Mouse (Mus musculus) kidney, postnatal 14 days (tissue): ENCODE data around the gene Slc25a24.

Experiments used
- DNase-seq: peaks from one replicate; pipeline ENCODE4 v3.0.0; 2022; ENCODE audit warnings: mixed read lengths

Slc25a24 gene

DNA sequence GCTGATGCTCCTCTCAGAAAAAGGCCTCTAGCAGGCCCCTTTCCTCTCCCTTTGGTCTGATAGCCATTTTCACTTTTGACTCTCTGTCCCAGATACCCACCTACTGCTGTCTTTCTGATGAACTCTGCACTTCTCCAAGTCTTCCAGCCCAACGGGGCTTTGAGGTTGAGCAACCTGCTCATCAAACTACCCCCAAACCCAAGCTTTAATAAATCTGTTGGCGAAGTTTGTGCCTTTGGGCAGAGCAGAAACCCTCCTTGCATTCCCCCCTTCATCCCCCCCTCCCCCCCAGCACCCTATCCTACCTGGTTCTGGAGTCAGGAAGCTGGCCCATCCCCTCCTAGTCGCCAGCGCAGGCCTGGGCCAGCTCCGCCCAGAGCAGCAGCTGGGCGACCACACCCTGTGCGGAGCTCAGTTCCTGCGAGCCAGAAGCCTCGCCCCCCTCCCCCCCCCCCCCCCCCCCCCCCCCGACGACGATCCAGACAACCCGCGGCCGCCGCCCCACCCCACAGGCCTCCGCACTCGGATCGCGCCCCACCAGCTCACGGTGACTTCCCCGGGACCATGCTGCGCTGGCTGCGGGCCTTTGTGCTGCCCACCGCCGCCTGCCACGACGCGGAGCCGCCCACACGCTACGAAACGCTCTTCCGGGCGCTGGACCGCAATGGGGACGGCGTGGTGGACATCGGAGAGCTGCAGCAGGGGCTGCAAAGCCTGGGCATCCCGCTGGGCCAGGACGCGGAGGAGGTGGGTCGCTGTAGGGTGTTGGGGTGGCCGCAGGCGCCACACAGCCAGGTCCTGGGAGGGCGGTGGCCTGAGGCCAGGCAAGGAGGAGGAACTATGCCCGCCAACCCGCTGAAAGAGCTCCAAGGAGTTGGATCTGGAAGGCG lies at the start of gene Slc25a24:
Gene Slc25a24 (plus strand): TSS at position 509 of the 890 bp plus-strand sequence.
- peak; percentile 58 for DNase-seq

DNA sequence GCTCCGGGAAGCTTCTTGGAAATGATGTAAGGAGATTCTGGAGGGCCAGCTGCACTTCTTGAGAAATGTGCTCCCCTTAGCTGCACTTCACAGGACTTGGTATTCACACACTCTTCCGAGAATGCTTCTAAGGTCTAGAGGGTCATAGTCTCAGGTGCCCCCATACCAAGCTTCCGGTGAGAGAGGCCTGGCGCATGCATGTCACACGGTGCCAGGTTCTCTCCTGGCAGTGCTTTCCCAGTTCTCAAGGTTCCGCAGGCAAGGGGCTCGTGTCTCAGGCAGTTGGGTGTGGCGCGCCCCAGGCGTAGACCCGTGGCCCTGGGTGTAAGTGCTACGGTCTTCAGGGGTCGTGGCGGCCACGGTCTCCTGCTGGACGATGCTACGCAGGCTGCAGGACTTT lies 42.8 kb upstream of the Slc25a24 start, which contains the start of gene Slc25a54:
Gene Slc25a54 (plus strand): TSS at position 301 of the 400 bp plus-strand sequence.
- no peak for DNase-seq

DNA sequence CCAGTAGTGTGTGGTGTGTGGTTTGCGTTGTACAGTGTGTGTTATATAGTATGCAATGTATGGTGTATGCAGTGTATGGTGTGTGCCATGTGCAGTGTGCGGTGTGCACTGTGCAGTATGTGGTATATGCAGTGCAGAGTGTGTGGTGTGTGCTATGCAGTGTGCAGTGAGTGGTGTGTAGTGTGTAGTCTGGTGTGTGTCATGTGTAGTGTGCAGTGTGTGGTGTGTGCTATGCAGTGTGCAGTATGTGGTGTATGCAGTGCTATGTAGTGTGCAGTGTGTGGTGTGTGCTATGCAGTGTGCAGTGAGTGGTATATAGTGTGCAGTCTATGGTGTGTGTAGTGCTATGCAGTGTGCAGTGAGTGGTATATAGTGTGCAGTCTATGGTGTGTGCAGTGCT lies 38.5 kb upstream of the Slc25a24 start:
- no peak for DNase-seq

DNA sequence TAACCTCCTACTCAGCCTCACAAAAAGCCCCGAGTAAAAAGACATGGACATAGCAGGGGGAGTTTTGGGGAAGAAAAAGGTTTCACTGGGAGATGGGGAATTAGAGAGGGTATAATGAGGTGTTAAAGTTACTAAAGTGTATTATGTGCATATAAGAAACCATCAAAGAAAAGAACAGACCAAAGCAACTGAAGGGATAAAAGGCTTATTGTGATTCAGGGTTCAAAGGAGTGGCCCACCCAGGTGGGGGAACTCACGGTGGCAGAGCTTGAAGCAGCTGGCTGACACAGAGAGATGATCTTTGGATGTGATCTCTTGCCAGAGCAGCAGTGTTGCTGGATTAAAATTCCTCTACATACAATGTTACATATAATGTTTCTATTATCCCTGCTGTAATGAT lies 34.5 kb upstream of the Slc25a24 start:
- DNase-seq = no peak

DNA sequence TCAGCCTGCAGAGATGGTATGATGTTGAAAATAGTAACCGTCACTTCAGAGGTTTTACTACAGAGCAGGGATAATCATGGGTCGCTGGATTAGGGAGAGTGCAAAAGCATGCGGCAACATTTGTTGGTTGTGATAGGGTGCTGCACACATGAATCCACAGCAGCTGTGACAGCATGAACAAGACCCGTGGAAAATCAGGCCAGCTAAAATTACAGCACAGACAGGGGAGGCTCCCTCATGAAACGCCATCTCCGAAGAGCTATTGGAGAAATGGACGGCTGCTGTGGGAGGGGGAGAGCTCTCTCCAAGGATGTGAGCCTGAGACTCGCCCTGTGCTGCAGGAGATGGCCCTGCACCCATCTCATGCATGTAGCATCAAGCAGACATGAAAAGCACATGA lies 18.2 kb upstream of the Slc25a24 start:
- DNase-seq = no peak

DNA sequence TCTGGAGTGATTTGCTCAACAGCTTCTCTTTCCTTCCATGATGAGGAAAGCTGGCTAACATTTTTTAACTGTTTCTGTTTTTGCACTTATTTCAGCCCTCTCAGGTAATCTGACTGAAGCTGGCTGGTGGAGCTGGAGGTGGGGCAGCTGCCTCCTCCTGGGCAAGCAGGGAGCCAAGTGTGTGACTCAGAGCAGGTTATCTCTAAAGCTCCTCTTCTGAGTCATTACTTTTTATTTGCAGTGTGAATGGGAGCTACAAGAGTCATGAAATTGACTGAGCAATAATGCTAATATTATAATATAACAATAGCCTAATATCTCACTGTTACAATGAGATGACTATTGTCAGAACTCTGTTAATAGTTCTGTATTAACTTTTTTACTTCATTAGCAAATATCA lies 5.8 kb upstream of the Slc25a24 start:
- no peak for DNase-seq

DNA sequence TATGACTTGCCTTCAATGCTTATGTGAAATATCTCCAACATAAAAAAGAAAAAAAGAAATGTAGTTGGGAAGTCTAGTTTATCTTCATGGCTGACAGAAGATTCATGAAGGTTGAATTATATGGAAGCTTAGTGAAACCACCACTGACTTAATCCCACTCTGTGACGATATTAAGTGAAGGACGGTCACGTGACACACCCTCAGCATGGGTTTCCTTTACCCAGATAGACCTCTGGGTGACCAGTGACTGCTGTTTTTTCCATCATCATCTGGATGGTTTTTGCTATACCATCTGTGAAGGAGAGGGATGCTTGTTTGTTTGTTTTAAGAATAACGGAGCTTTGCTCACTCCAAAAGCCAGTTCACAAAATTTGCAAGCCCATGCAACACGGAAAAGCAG lies 3.4 kb upstream of the Slc25a24 start:
- DNase-seq = no peak

DNA sequence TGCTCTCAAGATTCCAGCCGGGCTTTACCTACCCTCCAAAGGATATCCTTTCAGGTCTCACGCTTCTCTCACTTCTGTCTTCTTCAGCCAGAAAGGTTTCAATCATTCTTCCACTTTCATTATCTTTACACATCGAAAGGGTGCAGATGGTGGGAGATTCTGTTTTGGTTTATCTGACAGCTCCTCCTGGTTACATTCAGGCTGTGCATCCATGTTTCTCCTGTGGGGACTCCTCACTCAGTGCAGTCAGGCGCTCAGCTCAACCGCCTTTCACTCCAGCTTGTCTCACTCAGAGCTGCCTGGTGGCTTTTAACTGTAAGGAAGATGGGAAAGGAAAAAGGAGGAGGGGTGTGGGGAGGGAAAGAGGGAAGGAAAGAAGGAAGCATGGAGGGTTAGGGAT lies 3.0 kb upstream of the Slc25a24 start:
- no peak for DNase-seq

DNA sequence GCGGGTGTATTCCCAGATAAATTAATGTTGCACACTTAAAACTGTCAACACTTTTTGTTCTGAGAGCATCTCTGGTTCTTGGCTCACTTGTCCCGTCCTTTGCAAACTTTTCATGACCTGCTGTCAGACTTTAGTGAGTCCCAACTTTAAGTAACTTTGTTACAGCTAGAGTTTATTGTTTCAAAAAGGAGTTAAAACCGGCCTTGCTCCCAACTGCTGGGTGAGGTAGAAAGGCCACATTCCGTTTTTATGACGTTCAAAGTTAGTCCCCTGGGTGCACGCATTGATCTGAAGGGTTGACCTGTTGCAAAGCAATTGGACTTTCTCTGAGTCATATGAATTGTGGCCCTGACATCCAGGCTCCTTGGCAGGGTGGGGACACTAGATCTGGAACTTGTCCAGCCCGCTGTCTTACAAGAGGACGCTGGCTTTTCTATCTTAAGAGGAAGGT lies 607 bp downstream of the Slc25a24 start:
- DNase-seq = peak; percentile 55

DNA sequence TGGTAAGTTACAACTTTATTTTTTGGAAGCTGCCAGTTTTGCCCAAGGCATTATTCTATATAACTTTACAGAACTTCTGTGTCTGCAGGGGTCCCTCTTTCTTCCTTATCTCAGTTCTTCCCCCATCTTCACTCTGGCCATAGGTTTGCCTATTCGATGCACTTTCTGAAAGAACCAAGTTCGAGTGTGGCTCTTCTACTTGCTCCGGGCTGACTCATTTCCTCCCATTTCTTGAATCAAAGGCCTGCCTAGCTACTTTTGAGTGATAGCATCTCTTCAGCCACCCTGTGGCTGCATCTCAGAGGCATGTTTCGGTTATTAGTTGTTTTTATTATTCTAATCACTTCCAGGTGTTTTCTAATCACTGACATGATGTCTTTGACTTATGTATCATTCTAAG lies 1.1 kb downstream of the Slc25a24 start:
- DNase-seq = no peak

DNA sequence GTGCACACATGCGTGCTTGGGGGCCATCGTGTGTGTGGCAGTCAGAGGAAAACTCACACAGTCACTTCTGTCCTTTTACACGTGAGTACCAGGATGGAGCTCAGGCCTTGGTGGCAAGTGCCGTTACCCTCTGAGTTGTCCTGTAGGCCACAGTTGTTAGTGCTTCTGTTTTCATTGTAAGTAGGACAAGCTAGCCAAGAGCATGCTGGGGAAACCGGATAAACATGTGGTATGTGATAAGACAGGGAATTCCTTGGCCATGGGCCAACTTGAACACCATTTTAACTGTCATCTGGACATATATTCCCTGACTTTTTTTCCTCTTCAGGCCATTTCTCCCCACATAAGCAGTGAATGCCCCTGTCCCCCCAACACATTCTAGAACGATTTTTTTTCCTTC lies 2.6 kb downstream of the Slc25a24 start:
- no peak for DNase-seq

DNA sequence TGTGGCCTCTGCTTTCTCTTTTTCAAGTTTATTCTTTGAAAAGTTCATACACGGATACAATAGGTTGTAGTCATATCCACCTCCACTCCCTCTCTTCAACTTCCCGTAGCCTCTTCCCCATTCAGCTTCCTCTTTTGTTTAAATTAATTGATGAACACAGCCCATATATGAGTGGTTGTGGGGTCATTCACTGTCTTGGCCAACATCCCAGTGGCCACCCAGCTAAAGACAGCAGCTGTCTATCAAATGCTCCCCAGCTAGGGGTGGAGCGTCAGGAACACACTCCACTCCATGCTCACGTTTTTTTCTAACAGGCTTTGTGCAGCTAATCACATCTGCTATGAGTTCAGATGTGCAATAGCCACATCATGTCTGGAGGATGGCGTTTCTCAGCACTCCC lies 6.8 kb downstream of the Slc25a24 start:
- DNase-seq = no peak

DNA sequence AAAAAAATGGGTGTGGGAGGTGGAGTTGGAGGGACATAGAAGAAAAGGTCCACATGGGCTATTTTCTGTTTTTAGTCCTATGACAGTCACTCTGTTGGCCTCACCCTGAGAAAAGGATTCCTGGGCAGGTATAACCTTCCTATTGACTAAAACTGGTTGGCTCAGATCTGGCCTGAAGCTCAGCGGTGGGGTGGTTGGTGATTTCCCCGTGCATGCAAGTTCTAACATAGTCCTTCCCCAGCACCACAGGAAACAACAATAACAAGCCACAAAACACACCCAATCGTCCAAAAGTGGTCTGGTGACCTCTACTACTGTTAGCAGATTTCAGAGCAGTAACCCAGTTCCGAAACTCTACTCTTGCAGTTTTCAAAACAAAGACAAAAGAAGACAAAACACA lies 10.0 kb downstream of the Slc25a24 start:
- DNase-seq = no peak

DNA sequence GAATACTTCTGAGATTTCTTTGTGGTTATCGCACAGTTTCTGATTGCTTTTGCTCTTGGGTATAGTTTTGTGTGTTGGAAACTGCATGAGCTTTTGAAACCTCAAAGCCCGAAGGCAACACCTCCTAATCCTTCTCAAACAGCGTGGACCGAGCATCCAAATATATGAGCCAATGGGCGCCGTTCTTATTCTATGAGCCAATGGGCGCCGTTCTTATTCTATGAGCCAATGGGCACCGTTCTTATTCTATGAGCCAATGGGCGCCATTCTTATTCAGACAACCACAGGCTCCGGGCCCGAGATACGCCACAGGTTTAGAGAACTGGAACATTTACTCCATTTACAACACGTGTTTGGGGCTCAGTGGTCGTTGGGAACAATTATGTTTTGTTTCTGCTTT lies 11.1 kb downstream of the Slc25a24 start:
- DNase-seq = no peak

DNA sequence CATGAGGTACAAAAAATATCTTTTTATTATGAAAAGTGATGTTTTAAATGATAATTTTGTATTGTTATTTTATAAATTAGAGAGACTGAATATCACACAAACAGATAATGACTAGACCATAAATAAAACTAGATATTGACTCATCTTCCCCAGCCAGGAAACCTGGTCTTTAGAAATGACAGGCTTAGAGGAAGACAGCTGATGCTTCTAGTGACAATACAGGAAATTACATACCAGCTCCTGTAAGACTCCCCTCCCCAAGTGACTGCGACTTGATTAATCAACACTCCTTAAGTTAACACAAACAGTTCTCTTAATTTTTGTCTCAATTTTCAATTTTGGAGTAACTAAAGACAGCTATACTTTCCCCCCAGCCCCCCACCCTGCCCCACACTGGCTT lies 12.4 kb downstream of the Slc25a24 start:
- DNase-seq = no peak

DNA sequence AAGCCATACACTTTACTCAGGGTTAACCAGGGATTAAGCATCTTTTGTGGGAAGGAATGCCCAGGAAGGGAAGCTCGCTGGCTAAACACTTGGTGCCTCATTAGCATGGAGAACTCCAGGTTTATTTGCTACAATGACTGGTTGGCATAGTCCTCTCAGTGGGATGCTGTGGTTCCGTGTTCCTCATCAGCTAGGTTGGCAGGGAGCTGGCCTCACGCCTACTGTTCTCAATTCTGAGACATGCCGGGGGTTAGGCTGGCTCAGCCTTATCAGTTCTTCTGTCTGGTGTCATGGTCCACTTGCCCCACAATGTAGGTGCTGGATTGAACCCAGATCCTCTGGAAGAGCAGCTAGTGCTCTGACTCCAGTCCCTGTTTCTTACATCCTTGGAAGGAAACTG lies 29.6 kb downstream of the Slc25a24 start:
- no peak for DNase-seq

DNA sequence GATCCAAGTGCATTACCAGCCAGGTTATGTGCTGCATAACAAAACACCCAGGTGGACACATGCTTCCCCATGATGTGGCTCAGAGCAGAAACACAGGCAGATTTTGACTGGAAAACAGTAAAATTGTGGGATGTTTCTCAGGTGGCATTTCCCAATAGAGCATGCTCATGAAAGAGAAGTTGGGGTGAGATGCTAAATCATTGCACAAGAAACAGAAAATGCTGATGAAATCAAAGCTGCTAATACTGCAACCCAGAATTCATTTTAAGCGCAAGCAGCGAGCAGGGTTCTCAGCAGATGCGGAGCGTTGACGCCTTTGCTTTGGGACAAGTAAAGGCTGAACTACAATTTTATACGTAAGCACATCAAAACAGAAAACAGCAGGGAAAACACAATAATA lies 30.5 kb downstream of the Slc25a24 start:
- DNase-seq = no peak

DNA sequence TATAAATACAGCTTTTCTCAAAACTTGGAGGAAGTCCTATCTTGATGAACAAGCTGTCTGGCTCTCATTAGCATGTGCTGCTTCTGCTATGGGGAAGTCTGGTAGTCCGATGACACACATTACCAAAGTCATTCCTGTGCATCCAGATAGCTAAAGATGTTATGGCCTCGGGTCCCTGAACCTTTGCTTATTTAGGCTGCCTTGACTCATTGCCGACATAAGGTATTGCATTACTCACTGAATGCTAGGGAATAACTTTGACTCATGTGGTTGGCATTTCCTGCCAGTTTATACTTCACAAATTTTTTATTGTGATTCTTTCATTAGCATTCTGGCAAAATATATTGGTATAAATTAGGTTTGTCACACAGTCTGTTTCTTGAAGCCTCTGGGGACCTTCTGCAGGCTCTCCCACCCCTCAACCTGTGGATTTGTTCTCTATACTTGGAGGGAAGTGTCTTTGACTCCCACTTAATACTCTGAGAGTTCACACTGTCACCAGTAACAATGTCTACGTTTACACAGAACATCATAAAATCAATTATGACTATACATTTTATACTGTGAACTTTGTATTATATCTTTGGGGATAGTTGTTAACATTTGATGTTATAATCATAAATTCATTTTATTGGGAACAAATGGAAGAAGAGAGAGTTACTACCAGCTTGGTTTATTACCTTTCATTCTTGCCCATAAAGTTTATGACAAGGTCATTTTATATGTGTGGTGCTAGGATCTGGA lies 33.1 kb downstream of the Slc25a24 start:
- no peak for DNase-seq

DNA sequence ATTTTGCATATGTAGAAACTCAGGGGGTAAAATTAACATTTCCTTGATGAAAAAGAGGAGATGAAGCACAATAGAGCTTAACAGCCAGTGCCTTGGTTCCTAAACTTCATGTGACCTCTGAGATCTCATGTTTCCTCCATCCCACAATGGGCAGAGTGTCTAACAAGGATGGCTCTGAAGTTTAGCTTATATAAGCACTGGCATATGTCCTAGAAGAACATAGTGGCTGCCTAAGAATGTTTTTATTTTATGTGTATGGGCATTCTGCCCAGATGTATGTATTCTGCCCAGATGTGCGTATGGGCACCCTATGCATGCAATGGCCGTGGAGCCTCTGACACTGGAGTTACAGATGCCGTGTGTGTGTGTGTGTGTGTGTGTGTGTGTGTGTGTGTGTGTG lies 34.5 kb downstream of the Slc25a24 start:
- no peak for DNase-seq

DNA sequence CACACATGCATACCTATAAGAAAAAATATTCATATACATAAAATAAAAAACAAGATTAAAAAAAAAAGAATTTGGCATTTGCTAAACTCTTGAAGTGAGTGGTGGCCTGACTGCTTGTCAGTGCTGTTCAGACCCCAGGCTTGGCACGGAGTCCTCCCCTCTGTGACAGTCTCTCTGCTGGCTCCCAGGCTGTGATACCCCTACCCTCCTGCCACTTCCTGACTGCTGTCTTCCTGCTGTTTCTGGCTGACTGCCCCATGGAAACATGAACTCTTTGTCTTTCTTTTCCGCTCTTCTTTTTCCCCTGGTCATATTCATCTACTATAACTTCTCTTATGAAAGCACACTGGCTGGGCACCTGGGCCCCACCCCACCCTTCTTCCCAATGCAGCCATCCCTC lies 41.1 kb downstream of the Slc25a24 start:
- DNase-seq = no peak

DNA sequence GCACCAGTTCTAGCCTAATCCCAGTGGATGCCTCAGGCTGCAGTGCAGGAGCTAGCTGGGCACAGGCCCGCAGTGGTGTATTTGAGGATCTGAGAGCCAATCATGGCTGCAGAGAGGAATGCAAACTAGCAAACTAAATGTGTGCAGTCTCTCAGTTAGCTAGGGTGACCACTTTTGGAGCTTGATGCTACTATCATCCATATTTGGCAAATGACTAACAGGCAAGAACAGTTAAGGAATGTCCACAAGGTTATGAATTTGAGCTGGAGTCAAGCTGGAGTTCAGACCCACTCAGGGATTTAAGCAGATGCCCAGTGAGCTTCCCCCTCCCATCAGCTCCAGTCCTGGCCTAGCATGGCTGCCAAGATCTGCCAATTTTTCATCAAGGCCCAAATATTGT lies 41.7 kb downstream of the Slc25a24 start:
- DNase-seq = no peak

DNA sequence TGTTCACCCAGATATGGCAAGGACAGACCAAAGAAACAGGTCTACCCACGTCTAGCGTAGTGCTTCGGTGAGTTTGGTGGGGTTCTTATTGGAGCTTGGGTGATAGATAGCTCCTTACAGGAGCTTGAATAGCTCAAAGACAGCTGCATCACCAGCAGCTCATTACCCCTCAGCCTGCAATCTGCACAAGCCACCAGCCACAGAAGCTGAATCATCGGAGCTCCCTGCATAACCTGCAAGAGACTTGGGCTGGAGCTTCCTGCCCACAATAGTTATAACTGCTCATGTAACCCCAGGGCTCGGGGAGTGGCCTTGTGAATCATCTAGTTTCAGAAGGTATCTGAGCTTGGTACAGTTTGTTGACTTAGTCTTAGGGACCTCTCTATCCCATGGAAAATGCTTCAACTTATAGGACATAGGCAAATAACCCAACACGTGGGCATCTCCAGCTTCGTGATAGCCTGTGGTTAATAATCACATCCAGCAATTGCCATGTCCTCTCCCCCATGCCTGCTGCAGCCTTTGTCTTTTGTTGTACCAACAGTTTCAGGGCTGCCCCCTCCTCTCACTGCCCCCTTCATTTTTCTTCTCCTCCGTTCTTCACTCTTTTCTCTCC lies 42.4 kb downstream of the Slc25a24 start:
- DNase-seq = no peak

DNA sequence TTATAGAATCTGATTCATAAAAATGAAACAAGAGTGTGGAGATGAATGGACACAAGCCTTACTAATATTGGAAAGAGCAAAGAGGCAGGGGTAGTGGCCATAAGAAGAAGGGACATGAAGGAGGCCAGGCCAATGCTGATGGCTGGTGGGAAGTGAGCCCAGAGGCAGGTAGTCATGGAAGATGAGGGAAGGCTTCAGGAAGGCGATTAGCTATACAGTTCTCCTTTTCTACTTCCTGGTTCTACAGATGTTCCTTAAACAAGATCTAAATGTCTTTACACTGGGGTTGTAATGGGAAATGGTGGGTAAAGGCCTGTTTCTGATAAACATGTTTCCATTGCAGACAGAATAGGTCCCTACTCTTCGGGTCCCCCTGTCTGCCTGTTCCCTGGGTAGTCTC lies 46.2 kb downstream of the Slc25a24 start:
- no peak for DNase-seq
